Mouse (Mus musculus) liver, embryonic 11.5 days (tissue): ENCODE data around the gene Samd10. TPM values are rescaled to one million over a fixed set of nuclear protein-coding genes. Genes with fewer than 3 reads are reported as not detected.

Experiments
- ATAC-seq: fragments of 200-750 bp; cut with Nextera tagmentation; replicated peaks from 2 replicates; pipeline ENCODE4 v1.8.0; 2017; ENCODE audit warnings: moderate number of reproducible peaks, mild to moderate bottlenecking, moderate TSS enrichment, moderate library complexity; ENCODE audit not compliant: low FRiP score
- DNase-seq: peaks from one replicate; pipeline ENCODE4 v3.0.0-alpha.2; 2017; ENCODE audit warnings: low spot score
- H3K27ac ChIP-seq: fragments of 300-500 bp; sonication (generic); 2 replicates; pipeline ENCODE4 v1.5.1; 2014; ENCODE audit warnings: mild to moderate bottlenecking, low read depth, low read length, control low read depth
- H3K27me3 ChIP-seq: fragments of 300-500 bp; sonication (generic); replicated peaks from 2 replicates; pipeline ENCODE4 v1.6.1; 2014; ENCODE audit warnings: low read length, mixed read lengths; ENCODE audit not compliant: control insufficient read depth, insufficient read depth
- H3K36me3 ChIP-seq: fragments of 300-500 bp; sonication (generic); 2 replicates; pipeline ENCODE4 v1.6.1; 2014; ENCODE audit warnings: mild to moderate bottlenecking, low read length, moderate library complexity, mixed read lengths; ENCODE audit not compliant: control insufficient read depth, insufficient read depth
- H3K4me1 ChIP-seq: fragments of 300-500 bp; sonication (generic); replicated peaks from 2 replicates; pipeline ENCODE4 v1.6.1; 2014; ENCODE audit warnings: low read length, mixed read lengths; ENCODE audit not compliant: control insufficient read depth, insufficient read depth
- H3K4me2 ChIP-seq: fragments of 300-500 bp; sonication (generic); 2 replicates; pipeline ENCODE4 v1.6.1; 2014; ENCODE audit warnings: mild to moderate bottlenecking, control low read depth, moderate library complexity
- H3K4me3 ChIP-seq: fragments of 300-500 bp; sonication (generic); 2 replicates; pipeline ENCODE4 v1.5.1; 2014; ENCODE audit warnings: low read depth, low read length, control low read depth
- H3K9ac ChIP-seq: fragments of 300-500 bp; sonication (generic); 2 replicates; pipeline ENCODE4 v1.6.1; 2014; ENCODE audit warnings: low read depth, low read length, control low read depth
- H3K9me3 ChIP-seq: fragments of 300-500 bp; sonication (generic); 2 replicates; pipeline ENCODE4 v1.6.1; 2016; ENCODE audit warnings: low read length, inconsistent platforms, mixed read lengths; ENCODE audit not compliant: control insufficient read depth
- WGBS: fragments of 180-500 bp; shearing (Covaris S2); extraction: QIAGEN DNeasy Blood & Tissue Kit; methylation state at CpG from one replicate; pipeline ENCODE4 v1.1.7; 2014; 5-methylcytosine and 5-hydroxymethylcytosine counted together
- polyA plus RNA-seq: library from polyadenylated mRNA; unstranded; fragments of >200 nt; fragmentation: Nextera tagmentation; extraction: Ambion mirVana; gene quantifications from 2 replicates; pipeline ENCODE4 v1.2.1, GENCODE M21; 2014

Samd10 gene
- 6.2 and 6.8 TPM in 2 replicates for polyA plus RNA-seq

GRCm38 (mm10) chr2:181598454-181599351 lies at the start of gene Samd10:
Gene Samd10, minus strand, starts transcription at chr2:181599212.
- H3K27me3 ChIP-seq: no peaks in the 10 kb centered on the region; the same call in 1 of the 2 replicates
- peak within 1 kb of the TSS; percentile 73 for H3K4me3 ChIP-seq
- H3K9me3 ChIP-seq: no peaks in the 10 kb centered on the region
- H3K4me1 ChIP-seq: peaks cover 23% of the 10 kb centered on the region
- DNase-seq: peak; percentile 66
- WGBS: 1% methylated on average over 71 of the region's 71 CpGs
- peak within 1 kb of the TSS; percentile 79 for H3K9ac ChIP-seq
- H3K36me3 ChIP-seq: no peaks in the 10 kb centered on the region
- ATAC-seq: no peak; the same call in 1 of the 2 replicates
- H3K27ac ChIP-seq: no peak within 1 kb of the TSS
- peak within 1 kb of the TSS; percentile 77 for H3K4me2 ChIP-seq

- WGBS: 87% methylated on average over 6 of the region's 6 CpGs
Measured at GRCm38 (mm10) chr2:181646626-181647472, 47.8 kb upstream of the Samd10 start.

GRCm38 (mm10) chr2:181645666-181646065 lies 46.7 kb upstream of the Samd10 start:
- Histone ChIP-seq H3K36me3 (peaks cover 41% of the 10 kb centered on the region), H3K27me3 (no peaks in the 10 kb centered on the region), H3K27ac (no peak overlapping the region), H3K4me1 (no peaks in the 10 kb centered on the region), H3K9me3 (no peaks in the 10 kb centered on the region), H3K4me3 (no peak overlapping the region), H3K4me2 (no peak overlapping the region), H3K9ac (no peak overlapping the region)
- DNase-seq (no peak), ATAC-seq (no peak)
- 89% methylated on average over 3 of the region's 3 CpGs for WGBS

More at GRCm38 (mm10) chr2:181646626-181647472, 47.8 kb upstream of the Samd10 start:
- Histone ChIP-seq H3K4me2 (no peak overlapping the region), H3K36me3 (peaks cover 41% of the 10 kb centered on the region), H3K4me3 (no peak overlapping the region), H3K27me3 (no peaks in the 10 kb centered on the region), H3K9ac (no peak overlapping the region), H3K9me3 (no peaks in the 10 kb centered on the region), H3K27ac (no peak overlapping the region), H3K4me1 (no peaks in the 10 kb centered on the region)
- ATAC-seq (no peak), DNase-seq (no peak)

- Histone ChIP-seq H3K4me3 (no peak overlapping the region), H3K4me1 (no peaks in the 10 kb centered on the region), H3K9me3 (no peaks in the 10 kb centered on the region), H3K36me3 (peaks cover 31% of the 10 kb centered on the region), H3K4me2 (no peak overlapping the region), H3K27me3 (no peaks in the 10 kb centered on the region), H3K9ac (no peak overlapping the region), H3K27ac (no peak overlapping the region)
- DNase-seq (no peak), ATAC-seq (peak; percentile 26; the same call in 1 of the 2 replicates)
- WGBS: 84% methylated on average over 2 of the region's 2 CpGs
Measured at GRCm38 (mm10) chr2:181644361-181644760, 45.3 kb upstream of the Samd10 start.

- Histone ChIP-seq H3K4me2 (no peak overlapping the region), H3K36me3 (peaks cover 41% of the 10 kb centered on the region), H3K9ac (no peak overlapping the region), H3K27me3 (no peaks in the 10 kb centered on the region), H3K27ac (no peak overlapping the region), H3K4me3 (no peak overlapping the region), H3K9me3 (no peaks in the 10 kb centered on the region), H3K4me1 (no peaks in the 10 kb centered on the region)
- ATAC-seq (no peak), DNase-seq (no peak)
- WGBS: 91% methylated on average over 3 of the region's 3 CpGs
Measured at GRCm38 (mm10) chr2:181635865-181636264, 36.9 kb upstream of the Samd10 start.

- WGBS: 96% methylated on average over 6 of the region's 6 CpGs
- ATAC-seq (no peak), DNase-seq (no peak)
- Histone ChIP-seq H3K27me3 (no peaks in the 10 kb centered on the region), H3K4me2 (no peak overlapping the region), H3K27ac (no peak overlapping the region), H3K9me3 (no peaks in the 10 kb centered on the region), H3K36me3 (peaks cover 38% of the 10 kb centered on the region), H3K4me3 (no peak overlapping the region), H3K9ac (no peak overlapping the region), H3K4me1 (peaks cover 3% of the 10 kb centered on the region)
Measured at GRCm38 (mm10) chr2:181632624-181633023, 33.6 kb upstream of the Samd10 start.

- DNase-seq: no peak
- peaks cover 19% of the 10 kb centered on the region for H3K36me3 ChIP-seq
- no peak for ATAC-seq
Measured at GRCm38 (mm10) chr2:181628471-181628870, 29.5 kb upstream of the Samd10 start.

GRCm38 (mm10) chr2:181623401-181623800 lies 24.4 kb upstream of the Samd10 start:
- no peaks in the 10 kb centered on the region for H3K9me3 ChIP-seq
- ATAC-seq (no peak), DNase-seq (no peak)
- H3K36me3 ChIP-seq: peaks cover 19% of the 10 kb centered on the region; the same call in 1 of the 2 replicates
- peaks cover 7% of the 10 kb centered on the region for H3K4me1 ChIP-seq
- H3K27ac ChIP-seq: no peak overlapping the region
- no peak overlapping the region for H3K9ac ChIP-seq
- H3K4me3 ChIP-seq: no peak overlapping the region
- no peak overlapping the region for H3K4me2 ChIP-seq
- no peaks in the 10 kb centered on the region for H3K27me3 ChIP-seq

More at GRCm38 (mm10) chr2:181628471-181628870, 29.5 kb upstream of the Samd10 start:
- peaks cover 7% of the 10 kb centered on the region for H3K4me1 ChIP-seq
- no peak overlapping the region for H3K27ac ChIP-seq
- no peak overlapping the region for H3K4me3 ChIP-seq
- H3K27me3 ChIP-seq: no peaks in the 10 kb centered on the region
- no peak overlapping the region for H3K4me2 ChIP-seq
- H3K9ac ChIP-seq: no peak overlapping the region
- no peaks in the 10 kb centered on the region for H3K9me3 ChIP-seq
